Mouse (Mus musculus) activated CD4-positive, CD25-positive, alpha-beta regulatory T cell, adult 4 months (primary cell): ENCODE measurements around the gene Lsm3. TPM values are rescaled to one million over a fixed set of nuclear protein-coding genes. Genes with fewer than 3 reads are reported as not detected.

ENCODE experiments used
- ATAC-seq: one replicate; pipeline ENCODE4 v1.8.0; 2017
- polyA plus RNA-seq, 2 experiments: library from polyadenylated mRNA; unstranded; fragments of 100-300 nt; shearing (Covaris generic); gene quantifications; one replicate each; pipeline ENCODE4 v1.2.1; 2017

Gene Lsm3
- polyA plus RNA-seq, 2 experiments from 2014 or later, result 144 to 175 TPM

- no peak for ATAC-seq
Measured at GRCm38 (mm10) chr6:91559371-91559770, 43.6 kb downstream of the Lsm3 start.

DNA sequence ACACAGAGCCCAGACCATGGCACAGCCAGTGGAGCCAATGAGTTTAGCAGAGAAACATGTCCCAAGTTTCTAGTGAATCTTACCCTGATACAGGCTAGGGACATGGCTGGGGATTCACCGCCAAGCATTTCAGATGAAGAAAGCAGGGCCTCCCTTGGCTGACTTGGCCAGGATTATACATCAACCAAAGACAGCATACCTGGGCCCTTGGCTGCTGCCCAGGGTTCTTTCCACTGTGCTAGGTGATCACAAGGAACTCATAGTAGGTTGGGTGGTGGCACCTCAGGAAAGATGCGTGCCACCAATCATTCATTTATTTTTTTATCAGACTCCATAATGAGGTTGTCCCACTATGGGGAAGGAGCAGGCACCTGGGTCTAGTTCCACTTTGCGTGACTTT, 44.5 kb downstream of the Lsm3 start:
- ATAC-seq, result no peak

DNA sequence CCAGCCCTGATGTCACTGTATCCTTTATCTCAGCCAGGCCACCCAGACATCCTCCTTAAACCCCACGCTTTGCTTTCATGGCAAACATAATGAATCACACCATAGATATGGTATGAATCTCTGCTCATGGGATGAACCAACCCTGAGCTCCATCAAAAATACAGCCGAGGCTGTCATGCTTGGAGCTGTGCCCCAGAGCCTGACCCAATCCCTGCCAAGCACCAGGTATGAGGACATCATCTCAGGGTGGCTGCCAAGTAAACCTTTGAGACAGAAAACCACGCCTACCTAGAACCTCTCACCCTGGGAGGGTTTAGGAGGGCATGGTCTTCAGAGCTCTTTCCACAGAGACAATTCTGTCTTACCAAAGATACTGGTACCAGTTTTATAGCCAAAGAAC, 47.3 kb downstream of the Lsm3 start:
- no peak for ATAC-seq

GRCm38 (mm10) chr6:91566407-91566806, 50.7 kb downstream of the Lsm3 start:
- ATAC-seq, result no peak

Other genes starting within 250 kb of the Lsm3 start
- not detected for gene Wnt7a, start 104.6 kb upstream of the Lsm3 start, polyA plus RNA-seq
- 10 to 100 TPM; 11.0 to 12.6 TPM for gene Chchd4, start 42.4 kb upstream of the Lsm3 start, polyA plus RNA-seq
- 10 to 100 TPM; 40.2 to 44.3 TPM for gene Tmem43, start 42.2 kb upstream of the Lsm3 start, polyA plus RNA-seq
- gene Xpc, start within 50 bp of the Lsm3 start, polyA plus RNA-seq, result 10 to 100 TPM; 12.2 to 14.8 TPM
- 10 to 100 TPM; 34.3 to 47.9 TPM for gene Slc6a6, start 168.1 kb downstream of the Lsm3 start, polyA plus RNA-seq